Mouse (Mus musculus): ENCODE measurements around the gene Ppfia4.
A peak's percentile ranks its signal among the peaks of the same experiment; 100 is the strongest.

Ppfia4 gene

DNA sequence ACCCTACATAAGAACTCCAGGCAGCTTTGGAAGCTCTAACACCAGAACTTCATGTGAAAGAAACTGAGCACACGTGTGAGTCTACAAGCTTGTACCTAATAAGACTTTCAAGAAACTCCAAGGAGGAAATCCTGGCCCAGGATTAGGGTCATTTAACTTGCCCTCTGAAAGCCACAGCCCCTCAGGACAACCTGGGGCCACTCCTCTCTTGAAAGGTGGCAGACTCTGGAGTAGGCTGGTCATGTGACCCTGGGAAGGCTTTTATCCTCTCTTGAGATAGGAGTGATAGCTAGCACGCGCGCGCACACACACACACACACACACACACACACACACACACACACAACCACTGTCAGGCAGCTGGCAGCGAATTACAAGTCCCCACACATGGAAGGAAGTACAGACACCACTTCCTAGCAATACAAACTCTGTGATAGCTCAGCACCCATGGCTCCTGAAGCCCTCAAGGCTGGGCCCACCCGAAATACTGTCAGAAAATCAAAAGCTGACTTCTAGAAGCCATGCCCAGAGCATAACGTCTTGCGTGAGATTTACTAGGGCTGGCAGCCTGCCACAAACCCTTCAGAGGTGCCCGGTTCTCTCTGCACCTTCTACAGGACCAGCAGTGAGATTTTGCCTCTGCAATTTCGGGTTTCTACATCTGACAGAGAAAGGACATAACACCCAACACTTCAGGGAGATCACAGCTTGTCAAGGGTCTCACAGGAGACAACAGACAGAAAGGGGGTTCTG lies 4.4 kb upstream of the Ppfia4 start:
- no peak for DNase-seq

GRCm38 (mm10) chr1:134335924-134336810 lies 3.4 kb upstream of the Ppfia4 start:
- DNase-seq, result no peak

DNA sequence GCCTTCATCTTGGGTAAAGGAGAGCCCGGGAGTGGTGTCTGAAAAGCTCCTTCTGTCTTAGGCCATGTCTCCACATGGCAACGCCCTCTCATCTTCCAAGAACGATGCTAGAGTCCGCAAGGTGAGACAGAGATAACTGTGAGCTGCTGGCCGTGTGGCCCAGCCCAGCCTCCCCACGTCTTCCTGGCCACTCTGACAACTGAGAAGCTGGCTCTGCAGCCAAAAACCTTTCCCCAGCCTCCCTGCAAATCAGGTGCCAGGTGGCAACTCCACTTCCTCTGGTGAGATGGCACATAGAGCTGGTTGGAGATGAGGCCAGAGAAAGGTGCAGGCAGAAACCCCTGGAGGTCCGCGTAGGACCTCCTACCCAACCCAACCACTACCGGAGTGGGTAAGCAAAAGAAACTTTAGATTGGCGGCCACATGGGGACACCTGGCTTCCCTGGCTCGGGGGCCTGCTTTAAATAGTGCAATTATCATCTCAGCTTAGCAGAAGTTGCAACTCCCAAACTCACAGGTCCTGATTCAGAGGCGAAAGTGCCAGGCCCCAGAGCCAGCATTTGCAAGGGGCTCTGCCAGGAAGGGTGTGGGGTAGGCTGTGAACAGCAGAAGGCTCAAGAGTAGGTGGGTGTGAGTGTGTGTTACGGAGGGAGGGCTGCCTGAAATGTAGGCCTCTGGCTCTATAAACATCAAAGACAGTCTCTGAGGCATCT lies 2.6 kb upstream of the Ppfia4 start:
- DNase-seq, result no peak

DNA sequence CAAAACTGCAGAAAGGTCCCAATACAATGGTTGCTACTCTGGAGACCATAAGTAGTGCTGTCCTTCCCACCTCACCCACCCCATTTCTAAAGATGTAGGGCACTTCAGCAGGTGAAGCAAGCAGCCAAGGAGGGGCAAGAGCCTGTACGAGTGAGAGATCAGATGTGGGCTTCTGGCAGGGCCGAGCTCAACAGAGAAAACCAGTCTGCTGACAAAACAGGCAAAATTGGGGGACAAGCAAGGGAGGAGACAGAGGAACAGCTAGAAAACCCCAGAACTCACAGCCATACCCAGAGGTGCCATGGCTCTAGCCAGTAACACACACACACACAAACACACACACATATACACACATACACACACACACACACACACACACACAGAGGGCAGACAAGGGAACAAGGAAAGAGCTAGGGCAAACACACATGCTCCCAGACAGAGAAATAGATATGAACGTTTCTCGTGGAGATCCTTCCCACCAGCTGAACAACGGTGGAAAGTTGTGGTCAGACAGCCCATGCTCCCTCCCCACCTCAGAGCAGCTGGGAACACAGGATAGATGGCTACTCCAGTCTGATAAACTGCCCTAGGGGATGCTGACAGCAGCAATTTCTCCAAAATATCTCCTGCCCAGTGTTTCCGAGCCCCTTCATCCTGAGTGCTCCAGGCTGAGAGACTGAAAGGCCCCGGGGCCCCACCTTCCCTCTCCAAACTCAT lies 1.5 kb upstream of the Ppfia4 start:
- DNase-seq, result no peak

GRCm38 (mm10) chr1:134333371-134334110 lies 813 bp upstream of the Ppfia4 start:
- DNase-seq, result no peak

DNA sequence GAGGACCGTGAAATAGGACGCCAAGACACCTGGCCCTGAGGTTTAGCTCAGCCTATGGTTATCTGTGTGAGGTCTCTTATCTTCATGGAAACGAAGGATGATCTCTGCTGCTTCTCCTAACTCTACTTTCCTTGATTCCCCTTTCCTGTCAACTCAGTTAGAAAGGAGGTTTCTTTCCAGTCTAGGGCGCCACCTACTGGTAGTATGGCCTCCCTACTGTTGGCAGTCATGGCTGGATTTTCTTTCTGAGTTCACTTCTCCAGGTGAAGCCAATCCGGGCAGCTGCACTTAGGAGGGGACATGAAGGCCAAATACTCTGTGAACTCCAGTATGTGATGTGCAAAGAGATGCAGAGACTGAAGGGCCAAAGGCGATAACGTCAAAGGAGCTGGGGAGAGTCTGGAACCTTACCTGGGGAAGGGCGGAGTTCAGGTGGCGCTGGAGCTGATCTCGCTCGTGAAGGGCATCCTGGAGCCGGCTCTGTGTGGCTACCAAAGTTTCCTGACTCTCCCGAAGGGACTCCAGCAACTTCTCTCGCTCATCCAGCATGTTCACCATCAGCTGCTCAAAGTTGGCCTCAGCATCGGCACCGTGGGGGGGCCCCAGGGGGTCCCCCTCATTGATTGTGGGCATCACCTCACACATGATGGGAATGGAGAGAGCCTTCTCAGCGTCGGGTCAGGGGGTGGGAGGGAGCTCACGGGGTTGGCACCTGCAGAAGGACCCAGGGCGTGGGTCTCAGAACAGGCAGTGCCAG lies 671 bp downstream of the Ppfia4 start:
- peak; percentile 87 for DNase-seq

GRCm38 (mm10) chr1:134326841-134327346 lies 5.8 kb downstream of the Ppfia4 start:
- no peak for DNase-seq

GRCm38 (mm10) chr1:134322591-134322990 lies 10.1 kb downstream of the Ppfia4 start:
- peak; percentile 22 for DNase-seq

DNA sequence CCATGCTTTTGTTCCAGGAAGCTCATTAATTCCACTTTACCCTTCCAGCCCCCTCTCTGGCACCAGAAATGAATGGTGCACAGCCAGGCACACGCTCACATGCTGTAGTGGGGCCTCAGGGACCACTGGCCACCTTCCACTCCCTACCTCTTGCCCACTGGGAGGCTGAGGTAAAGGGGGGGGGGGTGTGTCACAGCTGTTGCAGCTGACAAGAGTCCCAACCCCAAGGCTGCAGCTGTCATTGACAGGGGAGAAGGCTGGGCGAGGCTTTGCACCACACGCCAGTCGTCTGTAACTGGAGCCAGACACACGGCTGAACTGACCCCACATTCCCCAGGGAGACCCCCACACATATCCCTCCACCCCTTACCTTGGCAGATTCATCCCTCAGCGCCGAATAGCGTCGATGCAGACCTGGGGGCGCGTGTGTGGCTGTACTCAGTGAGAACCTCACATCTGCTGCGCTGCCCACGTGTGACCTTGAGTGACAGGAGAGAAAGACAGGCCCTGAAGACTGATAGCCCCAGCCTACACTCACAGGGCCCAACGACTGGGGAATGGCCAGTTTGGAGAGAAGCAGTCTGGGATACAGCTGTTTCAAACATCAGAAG lies 11.9 kb downstream of the Ppfia4 start:
- peak; percentile 42 for DNase-seq

DNA sequence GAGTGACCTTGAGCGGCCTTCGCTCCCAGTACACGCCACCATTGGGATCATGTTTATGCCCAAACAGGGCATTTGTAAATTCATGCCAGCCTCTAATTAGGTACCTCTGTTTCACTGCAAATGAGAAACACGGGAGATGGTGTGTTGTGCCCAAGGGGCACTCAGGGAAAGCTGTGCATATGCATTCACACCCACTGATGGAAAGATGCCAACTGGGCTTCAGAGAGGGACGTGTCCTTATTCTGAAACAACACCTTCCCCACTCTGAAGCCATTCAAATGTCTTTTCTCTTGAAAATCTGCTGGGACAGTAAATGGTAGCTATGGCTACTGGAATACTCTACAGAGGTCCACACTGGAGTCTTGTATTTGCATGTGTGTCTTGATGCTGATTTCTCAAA lies 14.5 kb downstream of the Ppfia4 start:
- DNase-seq, result no peak

- no peak for DNase-seq
Observed at GRCm38 (mm10) chr1:134316361-134316760, 16.4 kb downstream of the Ppfia4 start.

- no peak for DNase-seq
Observed at GRCm38 (mm10) chr1:134315181-134315580, 17.5 kb downstream of the Ppfia4 start.

DNA sequence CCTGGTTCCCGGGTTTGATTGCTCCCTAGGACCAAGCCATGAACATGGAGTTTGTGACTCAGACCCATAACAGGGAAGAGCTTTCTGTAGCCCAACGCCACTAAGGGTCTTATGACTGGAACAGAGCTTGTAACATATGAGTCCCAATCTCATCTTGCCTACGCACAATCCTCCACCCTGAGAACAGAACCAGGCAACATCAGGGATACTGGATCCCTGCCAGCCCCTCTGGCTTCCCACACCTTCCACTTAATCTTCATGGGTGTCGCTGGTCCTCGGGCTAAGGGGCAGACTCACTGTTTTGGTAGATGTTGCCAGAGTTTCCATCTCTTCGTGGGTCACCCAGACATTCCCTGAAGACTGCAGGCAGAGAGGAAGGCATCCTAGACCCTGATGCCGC lies 21.0 kb downstream of the Ppfia4 start:
- no peak for DNase-seq

DNA sequence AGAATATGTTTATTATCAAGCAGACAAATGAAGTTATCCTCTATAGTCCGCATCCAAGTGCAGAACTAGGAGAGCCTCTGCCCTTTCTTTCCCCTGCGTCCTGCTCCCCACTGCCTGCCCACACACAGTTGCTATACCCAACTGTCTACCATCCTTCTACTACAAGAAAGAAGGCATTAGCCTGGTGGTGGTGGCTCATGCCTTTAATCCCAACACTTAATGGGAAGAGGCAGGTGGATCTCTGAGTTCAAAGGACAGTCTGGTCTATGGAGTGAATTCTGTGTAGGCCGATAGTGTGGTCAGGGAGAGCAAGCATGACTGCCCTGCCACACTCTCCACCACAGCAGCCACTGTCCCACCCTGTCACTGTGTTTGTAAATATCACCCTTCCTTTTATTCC lies 22.0 kb downstream of the Ppfia4 start:
- DNase-seq, result no peak

- no peak for DNase-seq
Observed at GRCm38 (mm10) chr1:134310291-134310690, 22.4 kb downstream of the Ppfia4 start.

GRCm38 (mm10) chr1:134307409-134307808 lies 25.3 kb downstream of the Ppfia4 start:
- DNase-seq, result no peak

- no peak for DNase-seq
Observed at GRCm38 (mm10) chr1:134304940-134305339, 27.8 kb downstream of the Ppfia4 start.

- peak; percentile 43 for DNase-seq
Observed at GRCm38 (mm10) chr1:134302568-134303238, 30.0 kb downstream of the Ppfia4 start.

DNA sequence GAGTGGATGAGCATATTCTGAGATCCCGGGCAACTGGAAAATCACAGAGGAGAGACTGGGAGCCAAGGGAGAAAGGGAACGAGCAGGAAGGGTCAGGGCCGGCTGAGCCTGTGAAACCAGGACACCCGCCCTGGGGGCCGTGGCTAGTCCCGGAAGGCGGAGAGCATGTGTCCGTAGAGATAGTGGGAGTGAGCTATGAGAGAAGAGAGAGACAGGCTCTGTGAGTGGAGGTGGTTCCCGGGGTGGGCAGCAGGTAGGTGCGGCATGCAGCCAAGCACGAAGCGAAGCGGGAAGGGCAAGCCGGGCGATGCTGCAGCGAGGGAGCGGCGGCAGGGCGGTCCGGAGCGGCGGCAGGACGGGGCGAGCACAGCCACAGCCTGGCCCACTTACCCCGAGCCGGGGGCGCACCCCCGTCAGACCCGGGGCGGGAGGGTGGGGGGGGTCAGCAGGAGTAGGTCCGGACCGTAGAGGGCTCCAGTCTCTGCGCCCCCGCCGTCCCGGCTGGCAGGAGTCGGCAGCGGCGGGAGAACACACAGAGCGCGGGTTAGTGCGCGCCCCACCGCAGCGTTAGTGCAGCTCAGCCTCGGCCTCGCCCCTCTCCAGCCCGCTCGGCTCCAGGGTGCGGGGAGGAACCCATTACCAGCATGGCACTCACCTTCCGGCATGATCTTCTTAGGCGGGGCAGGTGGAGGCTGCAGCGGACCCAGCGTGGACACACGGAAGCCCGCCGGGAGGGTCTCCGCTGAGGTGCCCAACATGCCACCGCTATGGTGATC lies 33.9 kb downstream of the Ppfia4 start:
- DNase-seq, result peak; percentile 68

Data from embryo, embryonic 11 days (tissue).